Mouse (Mus musculus) hindbrain, embryonic 14.5 days (tissue): ENCODE data around the gene Cfap73. TPM values are rescaled to one million over a fixed set of nuclear protein-coding genes. Genes with fewer than 3 reads are reported as not detected.
A peak's percentile ranks its signal among the peaks of the same experiment; 100 is the strongest.

Source experiments
- ATAC-seq: fragments of 200-750 bp; cut with Nextera tagmentation; 2 replicates; pipeline ENCODE4 v1.8.0; 2017; ENCODE audit warnings: moderate number of reproducible peaks, mild to moderate bottlenecking, moderate TSS enrichment, moderate library complexity; ENCODE audit not compliant: low FRiP score
- DNase-seq: peaks from one replicate; pipeline ENCODE4 v3.0.0-alpha.2; 2015; ENCODE audit warnings: low spot score
- H3K27ac ChIP-seq: fragments of 300-500 bp; sonication (generic); 2 replicates; pipeline ENCODE4 v1.5.1; 2014; ENCODE audit warnings: mild to moderate bottlenecking, moderate library complexity
- H3K27me3 ChIP-seq: fragments of 300-500 bp; sonication (generic); 2 replicates; pipeline ENCODE4 v1.6.1; 2014; ENCODE audit warnings: mild to moderate bottlenecking, low read length, mixed read lengths; ENCODE audit not compliant: control insufficient read depth, insufficient read depth
- H3K36me3 ChIP-seq: fragments of 300-500 bp; sonication (generic); replicated peaks from 2 replicates; pipeline ENCODE4 v1.6.1; 2014; ENCODE audit not compliant: control insufficient read depth, insufficient read depth
- H3K4me1 ChIP-seq: fragments of 300-500 bp; sonication (generic); replicated peaks from 2 replicates; pipeline ENCODE4 v1.6.1; 2014; ENCODE audit warnings: antibody characterized with exemption, low read length, mixed read lengths; ENCODE audit not compliant: control insufficient read depth, insufficient read depth
- H3K4me2 ChIP-seq: fragments of 300-500 bp; sonication (generic); replicated peaks from 2 replicates; pipeline ENCODE4 v1.6.1; 2014; ENCODE audit warnings: mild to moderate bottlenecking, moderate library complexity
- H3K4me3 ChIP-seq: fragments of 300-500 bp; sonication (generic); replicated peaks from 2 replicates; pipeline ENCODE4 v1.5.1; 2014; ENCODE audit warnings: mild to moderate bottlenecking, low read length
- H3K9ac ChIP-seq: fragments of 300-500 bp; sonication (generic); 2 replicates; pipeline ENCODE4 v1.6.1; 2014
- H3K9me3 ChIP-seq: fragments of 300-500 bp; sonication (generic); 2 replicates; pipeline ENCODE4 v1.6.1; 2016; ENCODE audit warnings: low read length; ENCODE audit not compliant: control insufficient read depth
- WGBS: fragments of 180-500 bp; shearing (Covaris S2); extraction: QIAGEN DNeasy Blood & Tissue Kit; methylation state at CpG from one replicate; pipeline ENCODE4 v1.1.7; 2014; 5-methylcytosine and 5-hydroxymethylcytosine counted together
- polyA plus RNA-seq: library from polyadenylated mRNA; unstranded; fragments of >200 nt; fragmentation: Nextera tagmentation; extraction: Ambion mirVana; gene quantifications from 2 replicates; pipeline ENCODE4 v1.2.1, GENCODE M21; 2014

Cfap73 gene
- polyA plus RNA-seq, 1 experiment from 2014 or later, result 1.1 TPM

DNA sequence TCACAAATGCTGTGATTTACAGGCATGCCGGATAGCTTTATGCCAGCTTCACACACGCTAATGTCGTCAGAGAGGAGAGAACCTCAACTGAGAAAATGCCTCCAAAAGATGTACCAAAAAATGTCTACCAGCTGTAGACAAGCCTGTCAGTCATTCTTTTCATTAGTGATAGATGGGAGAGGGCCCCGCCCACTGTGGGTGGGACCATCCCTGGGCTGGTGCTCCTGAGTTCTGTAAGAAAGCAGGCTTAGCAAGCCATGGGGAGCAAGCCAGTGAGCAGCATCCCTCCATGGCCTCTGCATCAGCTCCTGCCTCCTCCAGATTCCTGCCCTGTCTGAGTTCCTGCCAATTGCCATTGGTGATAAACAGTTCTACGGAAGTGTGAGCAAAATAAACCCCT, 1.6 kb upstream of the Cfap73 start:
- Histone ChIP-seq H3K4me1 (no peaks in the 10 kb centered on the region), H3K9me3 (no peaks in the 10 kb centered on the region), H3K36me3 (no peaks in the 10 kb centered on the region), H3K9ac (no peak overlapping the region), H3K4me3 (no peak overlapping the region), H3K27me3 (peaks cover under 1% of the 10 kb centered on the region), H3K27ac (no peak overlapping the region), H3K4me2 (no peak overlapping the region)
- WGBS, result 88% methylated on average over 5 of the region's 5 CpGs
- DNase-seq, result no peak
- no peak for ATAC-seq

- H3K9me3 ChIP-seq, result no peaks in the 10 kb centered on the region
- H3K27me3 ChIP-seq, result peaks cover 7% of the 10 kb centered on the region
- DNase-seq (no peak), ATAC-seq (no peak)
- no peak overlapping the region for H3K9ac ChIP-seq
- H3K27ac ChIP-seq, result no peak overlapping the region
- no peak overlapping the region for H3K4me3 ChIP-seq
- no peaks in the 10 kb centered on the region for H3K36me3 ChIP-seq
- no peaks in the 10 kb centered on the region for H3K4me1 ChIP-seq
- H3K4me2 ChIP-seq, result no peak overlapping the region
- 36% methylated on average over 5 of the region's 5 CpGs for WGBS
Measured at GRCm38 (mm10) chr5:120634860-120635259, 825 bp upstream of the Cfap73 start.

DNA sequence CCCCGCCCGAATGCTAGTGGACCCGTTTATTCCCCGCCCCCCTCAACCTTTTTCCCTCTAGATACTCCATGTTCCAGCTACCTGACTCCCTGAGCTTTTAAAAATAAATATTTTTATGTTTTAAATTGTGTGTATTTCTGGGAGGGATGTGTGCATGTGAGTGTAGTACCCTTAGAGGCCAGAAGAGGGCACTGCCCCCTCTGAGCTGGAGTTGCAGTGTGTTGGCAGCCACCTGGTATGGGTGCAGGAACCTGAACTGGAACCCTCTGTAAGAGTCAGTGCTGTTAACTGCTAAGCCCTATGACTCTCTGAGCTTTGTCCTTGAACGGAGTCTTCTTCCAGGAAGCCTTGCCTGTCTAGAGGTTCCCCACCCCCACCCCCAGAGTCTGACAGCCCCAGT, 2.1 kb downstream of the Cfap73 start:
- DNase-seq (no peak), ATAC-seq (no peak)
- peaks cover 9% of the 10 kb centered on the region for H3K27me3 ChIP-seq
- no peak overlapping the region for H3K27ac ChIP-seq
- H3K9ac ChIP-seq, result no peak overlapping the region
- no peaks in the 10 kb centered on the region for H3K4me1 ChIP-seq
- no peak overlapping the region for H3K4me2 ChIP-seq
- H3K36me3 ChIP-seq, result peaks cover 14% of the 10 kb centered on the region
- H3K9me3 ChIP-seq, result no peaks in the 10 kb centered on the region
- 87% methylated on average over 5 of the region's 5 CpGs for WGBS
- no peak overlapping the region for H3K4me3 ChIP-seq

DNA sequence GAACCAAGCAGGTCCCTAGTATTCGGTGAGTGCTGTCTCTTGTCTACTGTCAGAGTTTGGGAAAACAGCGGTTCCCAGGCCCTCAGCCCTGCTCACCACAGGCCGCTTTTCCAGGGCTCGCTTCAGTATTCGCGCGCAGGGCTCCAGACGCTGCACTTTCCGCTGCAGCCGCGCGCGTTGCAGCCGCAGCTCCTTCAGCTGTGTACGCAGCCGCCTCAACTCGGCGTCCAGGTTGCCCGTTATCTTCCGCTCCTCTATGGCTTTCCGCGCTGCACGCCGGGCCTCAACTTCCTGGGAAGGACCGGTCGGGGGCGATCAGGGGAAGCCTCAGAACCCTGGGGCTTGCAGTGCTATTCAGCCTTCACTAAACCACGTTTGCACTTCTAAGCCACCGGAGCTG, 2.9 kb downstream of the Cfap73 start:
- Histone ChIP-seq H3K9ac (no peak overlapping the region; the same call in 1 of the 2 replicates), H3K36me3 (peaks cover 22% of the 10 kb centered on the region), H3K4me3 (no peak overlapping the region), H3K27me3 (peaks cover 9% of the 10 kb centered on the region), H3K9me3 (no peaks in the 10 kb centered on the region), H3K4me2 (peak overlapping the region; percentile 43), H3K4me1 (no peaks in the 10 kb centered on the region), H3K27ac (no peak overlapping the region)
- no peak for DNase-seq
- ATAC-seq, result no peak
- 9% methylated on average over 29 of the region's 29 CpGs for whole genome bisulfite sequencing

- DNase-seq (no peak), ATAC-seq (no peak)
- Histone ChIP-seq H3K4me2 (no peak overlapping the region), H3K9me3 (no peaks in the 10 kb centered on the region), H3K4me1 (no peaks in the 10 kb centered on the region), H3K27ac (no peak overlapping the region), H3K9ac (no peak overlapping the region), H3K36me3 (peaks cover 47% of the 10 kb centered on the region), H3K4me3 (no peak overlapping the region), H3K27me3 (peaks cover 9% of the 10 kb centered on the region)
- WGBS, result 59% methylated on average over 7 of the region's 7 CpGs
Measured at GRCm38 (mm10) chr5:120628624-120629023, 5.4 kb downstream of the Cfap73 start.

- 72% methylated on average over 15 of the region's 15 CpGs for WGBS
- ATAC-seq, result no peak
- no peak for DNase-seq
- H3K27ac ChIP-seq, result no peak overlapping the region
- no peak overlapping the region for H3K9ac ChIP-seq
- H3K4me2 ChIP-seq, result no peak overlapping the region
- peaks cover 56% of the 10 kb centered on the region for H3K36me3 ChIP-seq
- no peak overlapping the region for H3K4me3 ChIP-seq
- peaks cover 9% of the 10 kb centered on the region for H3K27me3 ChIP-seq
- no peaks in the 10 kb centered on the region for H3K4me1 ChIP-seq
- no peaks in the 10 kb centered on the region for H3K9me3 ChIP-seq
Measured at GRCm38 (mm10) chr5:120627515-120628300, 6.3 kb downstream of the Cfap73 start.

DNA sequence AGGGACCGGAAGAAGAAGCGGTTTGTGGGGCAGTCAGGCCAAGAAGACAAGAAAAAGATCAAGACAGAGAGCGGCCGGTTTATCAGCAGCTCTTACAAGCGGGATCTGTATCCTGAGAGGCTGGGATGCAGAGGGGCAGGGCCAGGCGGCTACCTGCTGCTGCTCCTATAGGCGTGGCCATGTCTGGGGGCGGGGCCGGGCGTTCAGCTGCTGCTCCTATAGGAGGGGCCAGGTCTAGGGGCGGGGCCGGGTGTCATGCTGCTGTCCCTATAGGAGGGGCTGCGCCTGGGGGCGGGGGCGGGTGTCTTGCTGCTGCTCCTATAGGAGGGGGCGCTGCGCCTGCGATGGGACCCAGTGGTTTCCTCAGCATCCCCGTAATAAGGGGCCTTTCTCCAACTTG, 7.6 kb downstream of the Cfap73 start:
- DNase-seq (no peak), ATAC-seq (no peak)
- Histone ChIP-seq H3K9ac (no peak overlapping the region), H3K4me3 (no peak overlapping the region), H3K36me3 (peaks cover 69% of the 10 kb centered on the region), H3K9me3 (no peaks in the 10 kb centered on the region), H3K27ac (no peak overlapping the region), H3K4me1 (no peaks in the 10 kb centered on the region), H3K4me2 (no peak overlapping the region), H3K27me3 (peaks cover 9% of the 10 kb centered on the region)
- 35% methylated on average over 19 of the region's 19 CpGs for WGBS

- Histone ChIP-seq H3K9me3 (no peaks in the 10 kb centered on the region), H3K4me2 (no peak overlapping the region), H3K27ac (no peak overlapping the region), H3K4me1 (no peaks in the 10 kb centered on the region), H3K4me3 (no peak overlapping the region), H3K27me3 (no peaks in the 10 kb centered on the region; the same call in 1 of the 2 replicates), H3K9ac (no peak overlapping the region; the same call in 1 of the 2 replicates), H3K36me3 (peaks cover 89% of the 10 kb centered on the region)
- DNase-seq (no peak), ATAC-seq (no peak)
- 88% methylated on average over 10 of the region's 10 CpGs for WGBS
Measured at GRCm38 (mm10) chr5:120624427-120624826, 9.6 kb downstream of the Cfap73 start.

- no peak for DNase-seq
- H3K4me2 ChIP-seq, result no peak overlapping the region
- H3K27ac ChIP-seq, result no peak overlapping the region
Measured at GRCm38 (mm10) chr5:120622198-120622851, 11.7 kb downstream of the Cfap73 start.

More at GRCm38 (mm10) chr5:120622198-120622851, 11.7 kb downstream of the Cfap73 start:
- no peak overlapping the region for H3K9ac ChIP-seq
- H3K9me3 ChIP-seq, result no peaks in the 10 kb centered on the region
- H3K27me3 ChIP-seq, result no peaks in the 10 kb centered on the region
- no peaks in the 10 kb centered on the region for H3K4me1 ChIP-seq
- peaks cover 99% of the 10 kb centered on the region for H3K36me3 ChIP-seq
- ATAC-seq, result no peak
- H3K4me3 ChIP-seq, result no peak overlapping the region
- WGBS, result 69% methylated on average over 5 of the region's 5 CpGs
